Mouse (Mus musculus): ENCODE results near the gene Defb19.

DNA sequence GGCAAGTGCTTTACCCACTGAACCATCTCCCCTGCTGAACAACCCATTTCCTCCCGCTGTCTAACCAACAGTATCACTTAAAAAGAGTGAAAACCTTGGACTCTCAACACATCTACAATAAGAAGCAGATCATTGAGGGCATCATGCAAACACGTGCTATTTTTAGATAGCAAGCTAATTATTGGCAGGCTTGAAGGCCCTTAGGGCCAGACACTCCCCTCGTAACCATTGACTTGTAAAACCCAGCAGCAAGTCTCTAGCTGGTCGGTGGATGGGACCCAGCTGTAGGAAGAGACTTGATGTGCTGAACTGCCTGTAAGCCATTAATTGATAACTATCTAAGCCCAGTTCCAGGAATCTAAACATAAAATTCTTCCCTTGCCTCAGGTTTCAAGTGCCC is 36.6 kb downstream of the Defb19 start:
- TF ChIP-seq TAL1 (IDR thresholded peaks at IDR 0.05; ENCODE audit: low read length) (no peak), GATA1 (IDR thresholded peaks at IDR 0.05; ENCODE audit: low read length) (no peak)
